Mouse (Mus musculus) heart, embryonic 16.5 days (tissue): Measurements from ENCODE around the gene Gpr146. TPM values are rescaled to one million over a fixed set of nuclear protein-coding genes. Genes with fewer than 3 reads are reported as not detected.

Experiments used
- ATAC-seq: fragments of 200-750 bp; cut with Nextera tagmentation; replicated peaks from 2 replicates; pipeline ENCODE4 v1.8.0; 2017; ENCODE audit warnings: moderate number of reproducible peaks; ENCODE audit not compliant: insufficient read depth, low FRiP score; ENCODE audit errors: extremely low read depth
- H3K27ac ChIP-seq: fragments of 300-500 bp; sonication (generic); 2 replicates; pipeline ENCODE4 v1.5.1; 2014; ENCODE audit warnings: mild to moderate bottlenecking, low read length, control low read depth, moderate library complexity
- H3K27me3 ChIP-seq: fragments of 300-500 bp; sonication (generic); 2 replicates; pipeline ENCODE4 v1.6.1; 2014; ENCODE audit warnings: low read length, mixed read lengths; ENCODE audit not compliant: control insufficient read depth, insufficient read depth
- H3K36me3 ChIP-seq: fragments of 300-500 bp; sonication (generic); 2 replicates; pipeline ENCODE4 v1.6.1; 2014; ENCODE audit not compliant: control insufficient read depth, insufficient read depth
- H3K4me1 ChIP-seq: fragments of 300-500 bp; sonication (generic); 2 replicates; pipeline ENCODE4 v1.6.1; 2014; ENCODE audit warnings: low read length, mixed read lengths; ENCODE audit not compliant: control insufficient read depth, insufficient read depth
- H3K4me2 ChIP-seq: fragments of 300-500 bp; sonication (generic); 2 replicates; pipeline ENCODE4 v1.6.1; 2014; ENCODE audit warnings: low read depth, mild to moderate bottlenecking, control low read depth, low read length
- H3K4me3 ChIP-seq: fragments of 300-500 bp; sonication (generic); 2 replicates; pipeline ENCODE4 v1.5.1; 2014; ENCODE audit warnings: mild to moderate bottlenecking, control low read depth, low read length
- H3K9ac ChIP-seq: fragments of 300-500 bp; sonication (generic); 2 replicates; pipeline ENCODE4 v1.6.1; 2014; ENCODE audit warnings: low read length, control low read depth
- H3K9me3 ChIP-seq: fragments of 300-500 bp; sonication (generic); replicated peaks from 2 replicates; pipeline ENCODE4 v1.6.1; 2016; ENCODE audit warnings: low read length; ENCODE audit not compliant: control insufficient read depth
- WGBS: fragments of 180-500 bp; shearing (Covaris S2); extraction: QIAGEN DNeasy Blood & Tissue Kit; methylation state at CpG from one replicate; pipeline ENCODE4 v1.1.7; 2014; 5-methylcytosine and 5-hydroxymethylcytosine counted together
- polyA plus RNA-seq: library from polyadenylated mRNA; unstranded; fragments of >200 nt; fragmentation: Nextera tagmentation; extraction: Ambion mirVana; gene quantifications from 2 replicates; pipeline ENCODE4 v1.2.1, GENCODE M21; 2015

Gene Gpr146
- polyA plus RNA-seq, 1 experiment from 2014 or later, result 17.1 TPM

DNA sequence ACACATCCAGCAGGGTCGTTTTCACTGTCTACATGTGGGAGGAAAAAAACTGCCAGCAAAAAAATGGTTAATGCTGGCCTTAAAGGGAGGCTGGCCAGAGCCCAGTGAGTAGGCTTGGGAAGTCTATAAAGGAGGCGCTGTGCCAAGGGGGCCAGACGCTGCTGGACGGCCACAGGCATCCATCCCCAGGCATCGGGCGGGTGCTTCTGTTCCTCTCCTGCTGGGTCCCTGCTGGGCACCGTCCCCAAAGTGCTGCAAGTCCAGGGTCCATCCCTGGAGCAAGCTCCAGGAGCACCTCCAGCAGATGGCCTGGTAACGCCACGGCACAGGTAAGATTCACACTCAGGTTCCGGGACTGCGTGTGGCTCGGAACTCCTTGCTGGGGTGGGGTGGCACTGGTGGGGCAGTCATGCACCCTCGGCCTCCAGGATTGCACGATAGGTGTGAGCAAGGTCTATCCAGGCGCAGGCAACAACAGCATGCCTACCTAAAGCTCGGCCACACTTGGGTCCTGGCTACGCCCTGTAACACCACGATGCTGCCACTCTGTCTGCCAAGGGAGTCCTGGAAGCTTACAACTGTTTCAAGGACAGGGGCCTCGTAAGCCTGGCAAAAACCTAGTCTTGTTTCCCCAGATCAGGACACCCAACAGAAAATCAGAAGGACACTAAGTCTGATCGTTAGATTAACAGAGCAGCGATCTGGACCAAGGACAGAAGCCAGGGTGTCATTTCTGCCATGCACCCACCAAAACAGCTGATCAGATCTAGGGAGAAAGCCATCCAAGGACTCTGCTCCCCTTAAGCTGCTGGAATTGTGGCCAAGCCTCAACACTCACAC is 45.7 kb downstream of the Gpr146 start, which contains the start of gene Gper1:
Gene Gper1 (plus strand): TSS at position 126 of the 840 bp plus-strand sequence.
- H3K4me2 ChIP-seq, result peak within 1 kb of the TSS; percentile 48
- H3K9ac ChIP-seq, result peak within 1 kb of the TSS; percentile 49
- no peaks in the 10 kb centered on the region for H3K9me3 ChIP-seq
- peaks cover 8% of the 10 kb centered on the region; the same call in 1 of the 2 replicates for H3K27me3 ChIP-seq
- no peak within 1 kb of the TSS; the same call in 1 of the 2 replicates for H3K27ac ChIP-seq
- WGBS, result 47% methylated on average over 21 of the region's 21 CpGs
- 0 out of 2 replicates have a peak, but pooled peaks have one; percentile 24 for ATAC-seq
- H3K4me1 ChIP-seq, result peaks cover 30% of the 10 kb centered on the region
- H3K4me3 ChIP-seq, result peak within 1 kb of the TSS; percentile 39
- H3K36me3 ChIP-seq, result no peaks in the 10 kb centered on the region

DNA sequence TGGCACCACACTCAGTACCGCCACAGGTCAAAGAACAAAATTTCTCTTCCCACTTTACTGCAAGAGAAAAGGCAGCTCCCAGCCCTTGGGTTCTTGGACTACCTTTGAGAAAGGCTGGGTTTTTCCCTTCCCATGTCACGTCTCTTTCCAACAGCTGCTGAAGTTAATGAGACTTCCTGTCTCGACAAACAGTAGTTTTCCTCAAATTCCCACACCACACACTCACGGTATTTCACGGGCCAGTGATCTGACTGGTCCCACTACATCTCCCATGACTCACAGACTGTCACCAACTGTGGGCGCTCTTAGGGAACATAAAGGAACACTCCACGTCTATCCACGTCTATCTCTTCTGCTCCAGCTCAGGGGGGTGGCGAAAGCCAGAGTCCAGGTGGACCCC is 47.7 kb downstream of the Gpr146 start:
- whole genome bisulfite sequencing, result 65% methylated on average over 9 of the region's 9 CpGs
- H3K4me1 ChIP-seq, result peaks cover 26% of the 10 kb centered on the region
- no peak overlapping the region for H3K9ac ChIP-seq
- H3K36me3 ChIP-seq, result no peaks in the 10 kb centered on the region
- no peak for ATAC-seq
- no peaks in the 10 kb centered on the region for H3K9me3 ChIP-seq
- no peak overlapping the region for H3K4me3 ChIP-seq
- H3K27ac ChIP-seq, result no peak overlapping the region
- H3K4me2 ChIP-seq, result no peak overlapping the region
- H3K27me3 ChIP-seq, result peaks cover 8% of the 10 kb centered on the region; the same call in 1 of the 2 replicates

DNA sequence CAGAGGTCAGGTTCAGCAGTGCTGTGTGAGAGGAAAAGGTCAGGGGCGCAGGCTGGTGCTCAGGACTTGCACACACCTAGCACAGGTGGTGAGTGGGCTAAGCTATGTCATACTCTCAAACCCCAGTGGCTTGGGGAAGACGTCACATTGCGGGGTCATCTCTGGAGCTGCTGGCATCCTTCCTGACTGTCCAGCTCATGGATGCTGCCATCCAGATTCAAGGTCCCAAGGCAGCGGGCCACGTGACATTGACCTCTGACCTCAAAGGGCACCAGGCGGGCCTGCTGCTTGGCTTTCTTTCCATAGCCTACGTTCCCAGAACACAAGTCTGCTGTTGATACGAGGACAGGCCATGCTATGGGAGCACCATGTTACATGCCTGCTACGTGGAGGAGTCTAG is 49.5 kb downstream of the Gpr146 start:
- ATAC-seq, result no peak
- WGBS, result 87% methylated on average over 9 of the region's 9 CpGs
- no peaks in the 10 kb centered on the region for H3K9me3 ChIP-seq
- H3K27ac ChIP-seq, result no peak overlapping the region
- peaks cover 27% of the 10 kb centered on the region for H3K4me1 ChIP-seq
- peaks cover 10% of the 10 kb centered on the region; the same call in 1 of the 2 replicates for H3K27me3 ChIP-seq
- no peak overlapping the region for H3K4me3 ChIP-seq
- no peak overlapping the region for H3K4me2 ChIP-seq
- no peaks in the 10 kb centered on the region for H3K36me3 ChIP-seq
- H3K9ac ChIP-seq, result no peak overlapping the region

DNA sequence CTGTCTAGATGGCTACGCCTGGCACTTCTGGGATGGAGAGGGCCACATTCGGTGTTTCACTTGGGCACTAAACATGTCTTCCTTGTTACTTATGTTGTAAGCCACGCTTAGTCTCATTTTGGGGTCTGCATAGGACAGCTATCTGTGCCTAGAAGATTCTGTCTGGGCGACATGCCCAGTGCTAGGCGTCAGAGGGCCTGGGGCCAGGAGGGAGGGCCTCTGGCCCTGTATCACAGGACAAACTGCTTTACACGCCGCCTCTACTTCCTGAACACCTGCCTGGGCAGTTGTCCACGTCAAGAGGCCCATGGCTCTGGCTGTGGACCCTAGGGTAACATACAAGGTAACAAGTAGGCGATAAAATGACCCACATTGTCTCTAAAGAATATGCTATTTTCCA is 50.5 kb downstream of the Gpr146 start:
- peak; percentile 69 for ATAC-seq
- Histone ChIP-seq H3K9me3 (no peaks in the 10 kb centered on the region), H3K9ac (peak overlapping the region; percentile 18; the same call in 1 of the 2 replicates), H3K4me3 (no peak overlapping the region), H3K27me3 (peaks cover 10% of the 10 kb centered on the region; the same call in 1 of the 2 replicates), H3K4me1 (peaks cover 22% of the 10 kb centered on the region), H3K4me2 (no peak overlapping the region), H3K27ac (no peak overlapping the region), H3K36me3 (no peaks in the 10 kb centered on the region)
- WGBS, result 35% methylated on average over 9 of the region's 9 CpGs

DNA sequence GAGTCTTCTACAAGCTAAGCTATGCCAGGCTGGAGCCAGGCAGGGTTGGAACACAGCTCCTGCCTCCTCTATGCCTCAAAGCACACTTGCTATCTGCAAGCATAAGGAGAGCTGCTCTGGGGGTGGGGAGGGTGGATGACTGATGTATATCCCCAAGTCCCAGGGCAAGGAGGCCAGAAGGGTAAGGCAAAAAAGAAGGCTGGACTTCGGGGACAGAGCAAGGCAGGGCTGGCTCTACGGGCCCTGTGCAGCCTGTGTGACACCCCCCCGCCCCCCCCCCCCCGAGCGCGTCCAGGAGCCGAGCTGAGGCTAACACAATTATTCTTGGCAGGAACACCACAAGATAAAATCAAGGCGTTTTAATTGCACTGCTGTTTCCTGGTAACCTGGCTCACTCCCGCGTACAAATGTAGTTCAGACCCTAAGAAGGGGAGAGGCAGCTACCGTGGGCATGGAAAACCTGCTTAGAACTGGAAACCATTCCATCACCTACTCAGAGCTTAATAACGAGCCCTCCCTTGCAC is 52.4 kb downstream of the Gpr146 start:
- Histone ChIP-seq H3K9ac (no peak overlapping the region), H3K4me1 (peaks cover 16% of the 10 kb centered on the region), H3K9me3 (no peaks in the 10 kb centered on the region), H3K4me3 (no peak overlapping the region), H3K27me3 (0 out of 2 replicates have a peak, but pooled peaks cover 2% of the 10 kb centered on the region), H3K36me3 (no peaks in the 10 kb centered on the region), H3K27ac (no peak overlapping the region), H3K4me2 (no peak overlapping the region)
- 23% methylated on average over 10 of the region's 12 CpGs for WGBS
- ATAC-seq, result peak; percentile 37; the same call in 1 of the 2 replicates

DNA sequence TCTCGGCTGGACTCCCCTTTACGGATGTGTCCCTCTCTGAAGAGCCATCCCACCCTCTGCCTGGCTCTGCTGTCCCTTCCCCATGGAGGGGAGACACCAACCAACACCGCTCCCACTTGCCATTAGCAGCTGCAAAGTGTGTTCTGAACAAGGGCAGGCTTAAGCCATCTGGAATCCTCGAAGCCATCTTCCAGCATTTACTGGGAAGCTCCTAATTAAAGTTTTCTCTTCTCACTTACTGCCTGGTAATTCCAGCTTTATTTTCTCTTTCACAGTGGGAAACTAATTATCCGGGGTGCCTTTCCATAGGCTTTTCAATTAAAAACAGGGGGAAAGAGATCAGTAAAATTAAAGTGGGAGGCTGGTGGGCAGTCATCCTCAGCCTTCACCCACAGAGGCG is 54.8 kb downstream of the Gpr146 start:
- H3K36me3 ChIP-seq, result no peaks in the 10 kb centered on the region
- WGBS, result 83% methylated on average over 6 of the region's 6 CpGs
- no peak for ATAC-seq

DNA sequence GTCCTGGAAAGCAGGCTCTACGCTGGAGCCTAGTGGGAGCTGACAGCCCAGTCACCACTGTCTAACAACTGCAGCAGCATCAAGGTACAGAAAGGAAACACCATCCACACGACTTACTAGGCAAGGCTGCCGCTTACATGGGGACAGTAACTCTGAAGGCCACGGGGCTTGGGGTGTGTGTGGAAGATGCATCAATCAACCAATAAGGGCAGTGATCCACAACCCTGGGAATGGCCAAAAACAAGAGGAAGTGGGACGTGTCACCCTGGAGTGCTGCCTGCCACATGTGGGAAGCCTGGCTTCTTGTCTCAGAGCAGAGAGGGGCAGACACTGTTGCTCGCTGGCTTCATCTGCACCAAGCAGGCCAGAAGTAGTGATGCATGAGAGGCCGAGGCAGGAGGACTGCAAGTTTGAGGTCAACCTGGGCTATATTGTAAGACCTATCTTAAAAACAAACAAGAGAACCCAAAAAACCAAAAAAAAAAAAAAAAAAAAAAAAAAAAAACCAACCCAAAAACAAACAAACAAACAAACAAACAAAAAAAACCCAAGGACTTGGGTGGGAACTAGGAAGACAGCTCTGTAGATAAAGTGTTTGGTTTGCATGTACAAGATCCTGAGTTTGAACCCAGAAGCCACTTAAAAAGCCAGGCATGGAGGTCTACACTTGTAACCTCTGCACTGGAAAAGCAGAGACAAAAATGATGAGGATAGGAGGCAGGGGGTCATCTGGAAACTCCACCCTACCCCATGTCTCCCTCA is 55.4 kb downstream of the Gpr146 start:
- Histone ChIP-seq H3K4me3 (no peak overlapping the region), H3K9ac (no peak overlapping the region), H3K27ac (no peak overlapping the region), H3K36me3 (no peaks in the 10 kb centered on the region), H3K9me3 (no peaks in the 10 kb centered on the region), H3K4me2 (no peak overlapping the region), H3K27me3 (0 out of 2 replicates have a peak, but pooled peaks cover 2% of the 10 kb centered on the region), H3K4me1 (peaks cover 14% of the 10 kb centered on the region)
- whole genome bisulfite sequencing, result 73% methylated on average over 7 of the region's 7 CpGs
- ATAC-seq, result no peak

More for the DNA sequence above, 54.8 kb downstream of the Gpr146 start:
- no peak overlapping the region for H3K4me2 ChIP-seq
- peaks cover 16% of the 10 kb centered on the region for H3K4me1 ChIP-seq
- H3K4me3 ChIP-seq, result no peak overlapping the region
- 0 out of 2 replicates have a peak, but pooled peaks cover 2% of the 10 kb centered on the region for H3K27me3 ChIP-seq
- H3K27ac ChIP-seq, result no peak overlapping the region
- H3K9me3 ChIP-seq, result no peaks in the 10 kb centered on the region
- H3K9ac ChIP-seq, result no peak overlapping the region

DNA sequence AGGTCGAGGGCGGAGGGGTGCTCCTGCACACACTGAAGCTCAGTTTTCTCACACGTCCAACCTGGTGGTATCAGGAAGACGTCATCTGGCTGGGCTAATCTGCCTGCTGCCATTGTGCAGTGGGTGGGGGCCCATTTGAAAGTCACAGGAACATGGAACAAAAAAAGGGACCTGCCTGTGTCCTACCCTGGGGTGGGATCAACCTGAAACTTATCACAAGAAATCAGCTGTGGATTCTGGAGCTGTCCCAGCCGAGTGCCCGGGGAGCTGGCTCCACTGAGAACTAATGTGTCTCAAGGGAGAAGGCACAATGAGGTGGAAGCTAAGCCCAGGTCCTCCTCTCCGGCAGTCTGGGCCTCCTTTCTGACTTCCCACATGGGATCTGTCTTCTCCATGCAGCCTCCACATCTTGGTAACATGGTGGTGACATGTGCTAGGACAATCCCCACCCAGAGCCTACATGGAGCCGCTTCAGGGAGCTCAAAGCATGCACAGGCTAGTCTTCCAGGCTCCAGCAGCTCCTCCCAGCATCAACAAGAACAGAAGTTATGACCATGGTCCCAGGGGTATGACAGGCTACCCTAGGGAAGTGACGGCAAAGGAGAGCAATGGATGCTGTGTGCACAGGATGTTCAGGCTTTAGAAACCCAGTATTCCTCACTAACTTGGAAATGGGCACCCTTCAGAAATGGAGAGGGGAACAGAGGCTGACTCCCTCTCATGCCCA is 56.5 kb downstream of the Gpr146 start:
- no peaks in the 10 kb centered on the region for H3K36me3 ChIP-seq
- no peak for ATAC-seq
- peaks cover 12% of the 10 kb centered on the region for H3K4me1 ChIP-seq
- no peaks in the 10 kb centered on the region for H3K9me3 ChIP-seq
- 0 out of 2 replicates have a peak, but pooled peaks cover 2% of the 10 kb centered on the region for H3K27me3 ChIP-seq
- H3K27ac ChIP-seq, result no peak overlapping the region
- H3K4me3 ChIP-seq, result no peak overlapping the region
- H3K4me2 ChIP-seq, result no peak overlapping the region
- no peak overlapping the region for H3K9ac ChIP-seq
- WGBS, result 67% methylated on average over 9 of the region's 9 CpGs
